Mouse (Mus musculus): ENCODE data around the gene Exoc6. TPM values are rescaled to one million over a fixed set of nuclear protein-coding genes. Genes with fewer than 3 reads are reported as not detected.

Gene Exoc6
- 9.7 and 11.4 TPM in 2 replicates for polyA plus RNA-seq (2016; fragmentation: Nextera tagmentation; extraction: Ambion mirVana)

- H3K36me3 ChIP-seq (replicated peaks) = no peaks in the 10 kb centered on the region
- peak within 1 kb of the TSS; percentile 96 for H3K4me2 ChIP-seq
- 0 out of 2 replicates have a peak, but pooled peaks cover 5% of the 10 kb centered on the region for H3K4me1 ChIP-seq
- peak within 1 kb of the TSS; percentile 83 for H3K4me3 ChIP-seq (replicated peaks)
- no peaks in the 10 kb centered on the region for H3K9me3 ChIP-seq
- WGBS = under 1% methylated on average over 61 of the region's 89 CpGs
- peak within 1 kb of the TSS; percentile 71 for H3K9ac ChIP-seq
- H3K27me3 ChIP-seq = peaks cover 27% of the 10 kb centered on the region
- peak within 1 kb of the TSS; percentile 46; the same call in 1 of the 2 replicates for H3K27ac ChIP-seq
- peak; percentile 92 for ATAC-seq (ENCODE audit: low FRiP score)
Measured at GRCm38 (mm10) chr19:37550101-37551039, at the start of gene Exoc6. Exoc6 (plus strand) TSS chr19:37550418.

GRCm38 (mm10) chr19:37502996-37503395, 47.2 kb upstream of the Exoc6 start:
- no peak for ATAC-seq (ENCODE audit: low FRiP score)
- Histone ChIP-seq H3K4me2 (no peak overlapping the region), H3K9ac (no peak overlapping the region), H3K9me3 (no peaks in the 10 kb centered on the region), H3K36me3 (replicated peaks) (no peaks in the 10 kb centered on the region), H3K27ac (no peak overlapping the region), H3K4me3 (replicated peaks) (no peak overlapping the region), H3K27me3 (no peaks in the 10 kb centered on the region), H3K4me1 (no peaks in the 10 kb centered on the region)
- 86% methylated on average over 8 of the region's 8 CpGs for WGBS

- Histone ChIP-seq H3K9ac (no peak overlapping the region), H3K4me2 (no peak overlapping the region), H3K36me3 (replicated peaks) (no peaks in the 10 kb centered on the region), H3K4me1 (no peaks in the 10 kb centered on the region), H3K27me3 (no peaks in the 10 kb centered on the region), H3K9me3 (no peaks in the 10 kb centered on the region), H3K27ac (no peak overlapping the region), H3K4me3 (replicated peaks) (no peak overlapping the region)
- 79% methylated on average over 7 of the region's 7 CpGs for WGBS
- ATAC-seq (ENCODE audit: low FRiP score) = no peak
Measured at GRCm38 (mm10) chr19:37506066-37506465, 44.2 kb upstream of the Exoc6 start.

- ATAC-seq (ENCODE audit: low FRiP score) = no peak
- WGBS = 74% methylated on average over 5 of the region's 5 CpGs
- H3K36me3 ChIP-seq (replicated peaks) = no peaks in the 10 kb centered on the region
- no peak overlapping the region for H3K9ac ChIP-seq
- no peaks in the 10 kb centered on the region for H3K9me3 ChIP-seq
- no peak overlapping the region for H3K4me3 ChIP-seq (replicated peaks)
- H3K4me2 ChIP-seq = no peak overlapping the region
- no peak overlapping the region for H3K27ac ChIP-seq
- H3K4me1 ChIP-seq = no peaks in the 10 kb centered on the region
- no peaks in the 10 kb centered on the region for H3K27me3 ChIP-seq
Measured at GRCm38 (mm10) chr19:37506614-37507013, 43.6 kb upstream of the Exoc6 start.

- H3K4me2 ChIP-seq = no peak overlapping the region
- ATAC-seq (ENCODE audit: low FRiP score) = no peak
- WGBS = 13% methylated on average over 11 of the region's 11 CpGs
- no peaks in the 10 kb centered on the region for H3K4me1 ChIP-seq
- no peak overlapping the region for H3K27ac ChIP-seq
- no peaks in the 10 kb centered on the region for H3K36me3 ChIP-seq (replicated peaks)
- no peaks in the 10 kb centered on the region for H3K9me3 ChIP-seq
- H3K27me3 ChIP-seq = no peaks in the 10 kb centered on the region
- no peak overlapping the region for H3K4me3 ChIP-seq (replicated peaks)
- H3K9ac ChIP-seq = no peak overlapping the region
Measured at GRCm38 (mm10) chr19:37509725-37510124, 40.5 kb upstream of the Exoc6 start.

- Histone ChIP-seq H3K9ac (no peak overlapping the region), H3K36me3 (replicated peaks) (no peaks in the 10 kb centered on the region), H3K4me2 (no peak overlapping the region), H3K4me1 (no peaks in the 10 kb centered on the region), H3K4me3 (replicated peaks) (no peak overlapping the region), H3K27me3 (no peaks in the 10 kb centered on the region), H3K27ac (no peak overlapping the region), H3K9me3 (no peaks in the 10 kb centered on the region)
- 71% methylated on average over 7 of the region's 7 CpGs for WGBS
- ATAC-seq (ENCODE audit: low FRiP score) = no peak
Measured at GRCm38 (mm10) chr19:37514811-37515292, 35.4 kb upstream of the Exoc6 start.

- no peak overlapping the region for H3K27ac ChIP-seq
- WGBS = 86% methylated on average over 7 of the region's 7 CpGs
- no peak overlapping the region for H3K4me2 ChIP-seq
- H3K27me3 ChIP-seq = no peaks in the 10 kb centered on the region
- ATAC-seq (ENCODE audit: low FRiP score) = no peak
- no peaks in the 10 kb centered on the region for H3K9me3 ChIP-seq
- H3K9ac ChIP-seq = no peak overlapping the region
- H3K4me1 ChIP-seq = no peaks in the 10 kb centered on the region
- H3K4me3 ChIP-seq (replicated peaks) = no peak overlapping the region
- no peaks in the 10 kb centered on the region for H3K36me3 ChIP-seq (replicated peaks)
Measured at GRCm38 (mm10) chr19:37517419-37517818, 32.8 kb upstream of the Exoc6 start.

- 71% methylated on average over 18 of the region's 18 CpGs for WGBS
- H3K4me2 ChIP-seq = no peak overlapping the region
Measured at GRCm38 (mm10) chr19:37520740-37521433, 29.3 kb upstream of the Exoc6 start.

GRCm38 (mm10) chr19:37521434-37521781, 28.8 kb upstream of the Exoc6 start:
- 67% methylated on average over 2 of the region's 2 CpGs for WGBS

More at GRCm38 (mm10) chr19:37520740-37521433, 29.3 kb upstream of the Exoc6 start:
- Histone ChIP-seq H3K9me3 (no peaks in the 10 kb centered on the region), H3K27me3 (no peaks in the 10 kb centered on the region), H3K4me3 (replicated peaks) (no peak overlapping the region), H3K27ac (no peak overlapping the region), H3K9ac (no peak overlapping the region), H3K36me3 (replicated peaks) (no peaks in the 10 kb centered on the region), H3K4me1 (no peaks in the 10 kb centered on the region)
- no peak for ATAC-seq (ENCODE audit: low FRiP score)

GRCm38 (mm10) chr19:37523280-37524062, 26.7 kb upstream of the Exoc6 start:
- no peaks in the 10 kb centered on the region for H3K9me3 ChIP-seq
- H3K27me3 ChIP-seq = no peaks in the 10 kb centered on the region
- WGBS = 80% methylated on average over 15 of the region's 15 CpGs
- H3K4me3 ChIP-seq (replicated peaks) = no peak overlapping the region
- no peak overlapping the region for H3K9ac ChIP-seq
- H3K27ac ChIP-seq = no peak overlapping the region
- no peak for ATAC-seq (ENCODE audit: low FRiP score)
- H3K4me1 ChIP-seq = no peaks in the 10 kb centered on the region
- H3K36me3 ChIP-seq (replicated peaks) = no peaks in the 10 kb centered on the region
- H3K4me2 ChIP-seq = no peak overlapping the region

More at GRCm38 (mm10) chr19:37521434-37521781, 28.8 kb upstream of the Exoc6 start:
- H3K27me3 ChIP-seq = no peaks in the 10 kb centered on the region
- no peak overlapping the region for H3K9ac ChIP-seq
- H3K9me3 ChIP-seq = no peaks in the 10 kb centered on the region
- no peak overlapping the region for H3K4me2 ChIP-seq
- no peak overlapping the region for H3K27ac ChIP-seq
- no peaks in the 10 kb centered on the region for H3K36me3 ChIP-seq (replicated peaks)
- no peak for ATAC-seq (ENCODE audit: low FRiP score)
- H3K4me1 ChIP-seq = no peaks in the 10 kb centered on the region
- no peak overlapping the region for H3K4me3 ChIP-seq (replicated peaks)

GRCm38 (mm10) chr19:37525925-37526324, 24.3 kb upstream of the Exoc6 start:
- Histone ChIP-seq H3K4me1 (no peaks in the 10 kb centered on the region), H3K27ac (no peak overlapping the region), H3K4me2 (no peak overlapping the region), H3K36me3 (replicated peaks) (no peaks in the 10 kb centered on the region), H3K27me3 (no peaks in the 10 kb centered on the region), H3K9me3 (no peaks in the 10 kb centered on the region), H3K4me3 (replicated peaks) (no peak overlapping the region), H3K9ac (no peak overlapping the region)
- no peak for ATAC-seq (ENCODE audit: low FRiP score)
- WGBS = 84% methylated on average over 11 of the region's 11 CpGs

GRCm38 (mm10) chr19:37526768-37527167, 23.4 kb upstream of the Exoc6 start:
- H3K4me3 ChIP-seq (replicated peaks) = no peak overlapping the region
- no peak overlapping the region for H3K4me2 ChIP-seq
- ATAC-seq (ENCODE audit: low FRiP score) = no peak
- H3K27ac ChIP-seq = no peak overlapping the region
- no peaks in the 10 kb centered on the region for H3K4me1 ChIP-seq
- H3K9ac ChIP-seq = no peak overlapping the region
- H3K9me3 ChIP-seq = no peaks in the 10 kb centered on the region
- 23% methylated on average over 8 of the region's 8 CpGs for WGBS
- H3K27me3 ChIP-seq = no peaks in the 10 kb centered on the region
- no peaks in the 10 kb centered on the region for H3K36me3 ChIP-seq (replicated peaks)
